14 mouse cellular contexts compared by ENCODE assay signal in the genomic region with DNA sequence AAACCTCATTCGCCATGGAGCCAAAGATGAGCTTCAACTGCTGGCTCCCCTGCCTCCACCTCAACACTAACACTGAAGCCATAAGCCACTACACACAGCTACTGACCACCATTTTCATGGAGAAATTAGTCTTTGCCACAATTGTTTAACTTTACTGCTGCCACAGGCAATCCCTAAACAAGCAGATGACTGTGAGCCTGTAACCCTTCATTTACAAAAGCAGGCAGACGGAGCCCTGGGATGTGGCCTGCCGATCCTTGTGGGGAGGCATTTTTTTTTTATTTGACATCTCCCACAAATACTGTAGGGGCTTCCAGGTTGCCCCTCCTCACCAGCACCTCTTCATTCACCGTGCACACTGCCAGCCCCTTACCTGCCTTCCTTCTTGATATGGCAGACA. TPM values are rescaled to one million over a fixed set of nuclear protein-coding genes. Genes with fewer than 3 reads are reported as not detected.
"Had no signal": no experiment of that assay in that cellular context is flagged by ENCODE, and none has a peak within 500 bp of the region (broad histone marks: within the 10 kb centered on the region; RNA-seq: fewer than 3 reads in every experiment).

No protein-coding gene starts in this region.

- DNase-seq: gastrocnemius, postnatal 10 days; gastrocnemius, postnatal 25 days; heart, adult 18-20 months; heart, postnatal 10 days; kidney, adult 11 months; kidney, adult 2 months; kidney, adult 9 months; kidney, postnatal 14 days; kidney, postnatal 36 days; layer of hippocampus, adult 9-11 months; left cerebral cortex, postnatal 4 days had no signal

RNA-seq across cellular contexts. Expression of gene Gnb3, which starts 23.5 kb away (rescaled TPM):
- total RNA-seq: hematopoietic stem cell, adult 5-6 weeks; layer of hippocampus, adult 18-20 months; liver, adult 2 months had no signal
